15 mouse cellular contexts compared by ENCODE assay signal in the genomic region with DNA sequence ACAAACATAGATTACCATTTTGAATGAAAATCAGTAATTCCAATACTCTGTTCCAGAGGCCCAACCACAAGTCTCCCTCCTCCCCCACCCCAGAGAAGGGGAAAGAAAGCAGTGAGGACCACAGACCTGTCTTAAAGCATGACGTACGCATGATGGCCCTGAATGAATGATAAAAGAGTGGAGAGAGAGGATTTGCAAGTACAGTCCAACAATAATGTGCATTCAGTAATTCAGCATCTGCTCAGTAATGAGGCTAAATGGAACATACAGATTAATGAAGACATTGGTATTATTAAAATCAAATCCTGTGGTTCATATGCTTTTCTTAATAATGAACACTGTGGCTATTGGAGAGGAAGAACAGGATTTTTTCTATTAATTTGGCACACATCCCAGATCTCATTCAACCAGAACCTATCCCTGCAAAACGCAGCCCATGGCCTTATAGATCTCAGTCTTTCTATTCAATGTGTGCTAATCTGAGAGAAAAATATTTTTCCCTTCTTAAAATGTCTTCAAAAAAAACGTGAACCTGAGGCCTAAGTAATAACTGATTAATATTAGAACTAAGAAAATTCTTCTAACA.
DNase-seq lines count a peak whose midpoint lies in the region; ATAC-seq and TF ChIP-seq lines count a peak whose summit lies in the region.
"Had no signal": no experiment of that assay in that cellular context is flagged by ENCODE, and none has a peak within 500 bp of the region (broad histone marks: within the 10 kb centered on the region; RNA-seq: fewer than 3 reads in every experiment).

No protein-coding gene starts in this region.

- WGBS in limb, embryonic 14.5 days, result 69% methylated on average over 4 of the region's 4 CpGs
- WGBS in limb, embryonic 10.5 days, result 81% methylated on average over 4 of the region's 4 CpGs
- WGBS in forebrain, embryonic 14.5 days, result 7% methylated on average over 4 of the region's 4 CpGs
- 33% methylated on average over 4 of the region's 4 CpGs for WGBS in hindbrain, postnatal 0 days

- no peak for TF ChIP-seq POLR2A in limb, embryonic 14.5 days (IDR thresholded peaks at IDR 0.05; ENCODE audit: borderline replicate concordance, extremely low read depth, insufficient read depth, insufficient read length)

- H3K9ac ChIP-seq in limb, embryonic 14.5 days (ENCODE audit: low read depth, low read length, severe bottlenecking), result no peak overlapping the region
- H3K9ac ChIP-seq in forebrain, embryonic 14.5 days (ENCODE audit: low read length), result no peak overlapping the region
- H3K9ac ChIP-seq in hindbrain, postnatal 0 days (replicated peaks; ENCODE audit: low read length), result no peak overlapping the region
- H3K9ac ChIP-seq: embryonic facial prominence, embryonic 13.5 days had no signal

- no peaks in the 10 kb centered on the region for H3K36me3 ChIP-seq in limb, embryonic 14.5 days (ENCODE audit: control insufficient read depth, insufficient read depth, low read length)
- H3K36me3 ChIP-seq in limb, embryonic 10.5 days, result no peaks in the 10 kb centered on the region
- H3K36me3 ChIP-seq in forebrain, embryonic 14.5 days (ENCODE audit: control insufficient read depth, insufficient read depth, low read length), result no peaks in the 10 kb centered on the region
- no peaks in the 10 kb centered on the region for H3K36me3 ChIP-seq in hindbrain, postnatal 0 days (ENCODE audit: insufficient read depth, low read length)
- H3K36me3 ChIP-seq: embryonic facial prominence, embryonic 13.5 days had no signal

- no peak for ATAC-seq in limb, embryonic 14.5 days (ENCODE audit: low FRiP score, low read depth)
- peak; percentile 54 for ATAC-seq in forebrain, embryonic 14.5 days
- peak; percentile 71 for ATAC-seq in hindbrain, postnatal 0 days

- H3K4me1 ChIP-seq in limb, embryonic 14.5 days (ENCODE audit: control insufficient read depth, insufficient read depth, low read length), result no peaks in the 10 kb centered on the region
- H3K4me1 ChIP-seq in limb, embryonic 10.5 days, result no peaks in the 10 kb centered on the region
- peaks cover 7% of the 10 kb centered on the region for H3K4me1 ChIP-seq in forebrain, embryonic 14.5 days (ENCODE audit: control insufficient read depth, insufficient read depth, low read length)
- no peaks in the 10 kb centered on the region; the same call in 1 of the 2 replicates for H3K4me1 ChIP-seq in hindbrain, postnatal 0 days (ENCODE audit: insufficient read depth, low read length)
- H3K4me1 ChIP-seq: embryonic facial prominence, embryonic 13.5 days had no signal

- no peak overlapping the region for H3K27ac ChIP-seq in limb, embryonic 14.5 days (replicated peaks; ENCODE audit: low read depth, low read length)
- H3K27ac ChIP-seq in limb, embryonic 10.5 days, result no peak overlapping the region
- H3K27ac ChIP-seq in forebrain, embryonic 14.5 days (ENCODE audit: low read depth, low read length), result peak overlapping the region; percentile 58
- H3K27ac ChIP-seq in hindbrain, postnatal 0 days, result peak overlapping the region; percentile 46
- H3K27ac ChIP-seq: embryonic facial prominence, embryonic 13.5 days; heart, adult 2 months; left cerebral cortex, adult 2 months had no signal

- intact Hi-C loops in gastrocnemius, postnatal 36 days (cut with DNase I), result no loop called here

- peak; percentile 8 for DNase-seq in limb, embryonic 14.5 days (ENCODE audit: low spot score)
- no peak for DNase-seq in limb, embryonic 10.5 days (ENCODE audit: low spot score)
- DNase-seq in forebrain, embryonic 14.5 days (ENCODE audit: low spot score), result peak; percentile 66
- DNase-seq in hindbrain, postnatal 0 days (ENCODE audit: low spot score), result peak; percentile 77
- peak; percentile 57 for DNase-seq in retina, embryonic 14.5 days (ENCODE audit: low spot score)
- DNase-seq in gastrocnemius, postnatal 36 days, result no peak
- no peak for DNase-seq in gastrocnemius, postnatal 4 days (ENCODE audit: low spot score in 2 of 2)
- DNase-seq: adrenal gland, postnatal 10 days; heart, adult 2 months; heart, postnatal 36 days; kidney, adult 2 months; spleen, adult 18-20 months had no signal

- TF ChIP-seq CTCF in hindbrain, postnatal 0 days (IDR thresholded peaks at IDR 0.05; ENCODE audit: low read depth), result no peak

- no peak overlapping the region for H3K4me2 ChIP-seq in limb, embryonic 14.5 days (replicated peaks; ENCODE audit: low read depth, low read length, severe bottlenecking)
- no peak overlapping the region for H3K4me2 ChIP-seq in forebrain, embryonic 14.5 days (ENCODE audit: low read length)
- H3K4me2 ChIP-seq in hindbrain, postnatal 0 days (ENCODE audit: low read depth, low read length), result no peak overlapping the region
- H3K4me2 ChIP-seq: embryonic facial prominence, embryonic 13.5 days had no signal

- H3K9me3 ChIP-seq in limb, embryonic 14.5 days (ENCODE audit: control insufficient read depth, low read length), result no peaks in the 10 kb centered on the region
- no peaks in the 10 kb centered on the region for H3K9me3 ChIP-seq in limb, embryonic 10.5 days (replicated peaks)
- H3K9me3 ChIP-seq in forebrain, embryonic 14.5 days (replicated peaks; ENCODE audit: control insufficient read depth, low read length), result no peaks in the 10 kb centered on the region
- no peaks in the 10 kb centered on the region for H3K9me3 ChIP-seq in hindbrain, postnatal 0 days (ENCODE audit: low read length)
- H3K9me3 ChIP-seq: embryonic facial prominence, embryonic 13.5 days had no signal

- no peak overlapping the region for H3K4me3 ChIP-seq in limb, embryonic 14.5 days (replicated peaks; ENCODE audit: low read length)
- H3K4me3 ChIP-seq in limb, embryonic 10.5 days, result no peak overlapping the region
- H3K4me3 ChIP-seq in forebrain, embryonic 14.5 days (ENCODE audit: low read depth, low read length), result no peak overlapping the region
- H3K4me3 ChIP-seq in hindbrain, postnatal 0 days (ENCODE audit: low read length), result no peak overlapping the region
- H3K4me3 ChIP-seq: embryonic facial prominence, embryonic 13.5 days; heart, adult 2 months; left cerebral cortex, adult 2 months; myocyte had no signal

- H3K27me3 ChIP-seq in limb, embryonic 14.5 days (ENCODE audit: control insufficient read depth, insufficient read depth, low read length), result no peaks in the 10 kb centered on the region
- H3K27me3 ChIP-seq in limb, embryonic 10.5 days (ENCODE audit: low read depth, poor library complexity, severe bottlenecking), result no peaks in the 10 kb centered on the region
- H3K27me3 ChIP-seq in forebrain, embryonic 14.5 days (replicated peaks; ENCODE audit: control insufficient read depth, insufficient read depth, low read length), result no peaks in the 10 kb centered on the region
- H3K27me3 ChIP-seq in hindbrain, postnatal 0 days (ENCODE audit: insufficient read depth, low read length), result no peaks in the 10 kb centered on the region
- H3K27me3 ChIP-seq: embryonic facial prominence, embryonic 13.5 days had no signal

Comparison
In these comparisons a context has a peak if more than half of its experiments do, and no peak if none do; other contexts are left out.
1. DNase-seq: peak in limb, embryonic 14.5 days (single experiment), forebrain, embryonic 14.5 days (single experiment), hindbrain, postnatal 0 days (single experiment) and retina, embryonic 14.5 days (single experiment); none in limb, embryonic 10.5 days (single experiment), gastrocnemius, postnatal 36 days (0 of 2) and gastrocnemius, postnatal 4 days (0 of 2).
2. H3K27ac ChIP-seq: peak in forebrain, embryonic 14.5 days (single experiment) and hindbrain, postnatal 0 days (single experiment); none in limb, embryonic 14.5 days (single experiment) and limb, embryonic 10.5 days (single experiment).